Mouse (Mus musculus): ENCODE results near the gene Gm45785.

GRCm38 (mm10) chr7:140840750-140841735, 15.1 kb downstream of the Gm45785 start:
- TF ChIP-seq POLR2A (IDR thresholded peaks at IDR 0.05; ENCODE audit: borderline replicate concordance, low read depth, low read length) = no peak
- no peak for TF ChIP-seq CTCF (IDR thresholded peaks at IDR 0.05; ENCODE audit: low read depth, low read length)
